Mouse (Mus musculus) limb, embryonic 11.5 days (tissue): ENCODE measurements around the gene Olfr1505. TPM values are rescaled to one million over a fixed set of nuclear protein-coding genes. Genes with fewer than 3 reads are reported as not detected.

Experiments used
- ATAC-seq: fragments of 200-750 bp; cut with Nextera tagmentation; 2 replicates; pipeline ENCODE4 v1.8.0; 2017; ENCODE audit warnings: low read depth; ENCODE audit not compliant: insufficient number of reproducible peaks, low FRiP score, low TSS enrichment
- DNase-seq: peaks from one replicate; pipeline ENCODE4 v3.0.0-alpha.2; 2015; ENCODE audit warnings: low spot score
- H3K27ac ChIP-seq: fragments of 300-500 bp; sonication (generic); replicated peaks from 2 replicates; pipeline ENCODE4 v1.5.1; 2014; ENCODE audit warnings: low read depth, mild to moderate bottlenecking, low read length
- H3K27me3 ChIP-seq: fragments of 300-500 bp; sonication (generic); 2 replicates; pipeline ENCODE4 v1.6.1; 2014; ENCODE audit warnings: mild to moderate bottlenecking, low read length, mixed read lengths; ENCODE audit not compliant: control insufficient read depth, insufficient read depth
- H3K36me3 ChIP-seq: fragments of 300-500 bp; sonication (generic); 2 replicates; pipeline ENCODE4 v1.6.1; 2014; ENCODE audit warnings: mild to moderate bottlenecking, low read length, moderate library complexity, mixed read lengths; ENCODE audit not compliant: control insufficient read depth, insufficient read depth
- H3K4me1 ChIP-seq: fragments of 300-500 bp; sonication (generic); 2 replicates; pipeline ENCODE4 v1.6.1; 2014; ENCODE audit warnings: low read length, mixed read lengths; ENCODE audit not compliant: control insufficient read depth, insufficient read depth
- H3K4me2 ChIP-seq: fragments of 300-500 bp; sonication (generic); 2 replicates; pipeline ENCODE4 v1.6.1; 2014; ENCODE audit warnings: low read depth, mild to moderate bottlenecking, moderate library complexity; ENCODE audit not compliant: severe bottlenecking
- H3K4me3 ChIP-seq: fragments of 300-500 bp; sonication (generic); 2 replicates; pipeline ENCODE4 v1.5.1; 2014; ENCODE audit warnings: low read depth, low read length
- H3K9ac ChIP-seq: fragments of 300-500 bp; sonication (generic); 2 replicates; pipeline ENCODE4 v1.6.1; 2014; ENCODE audit warnings: mild to moderate bottlenecking, low read length
- H3K9me3 ChIP-seq: fragments of 300-500 bp; sonication (generic); 2 replicates; pipeline ENCODE4 v1.6.1; 2016; ENCODE audit warnings: low read length; ENCODE audit not compliant: control insufficient read depth
- WGBS: fragments of 180-500 bp; shearing (Covaris S2); extraction: QIAGEN DNeasy Blood & Tissue Kit; methylation state at CpG from one replicate; pipeline ENCODE4 v1.1.7; 2014; 5-methylcytosine and 5-hydroxymethylcytosine counted together
- polyA plus RNA-seq: library from polyadenylated mRNA; unstranded; fragments of >200 nt; fragmentation: Nextera tagmentation; extraction: Ambion mirVana; gene quantifications from 2 replicates; pipeline ENCODE4 v1.2.1, GENCODE M21; 2014

Gene Olfr1505
- not detected in 2 replicates for polyA plus RNA-seq

- Histone ChIP-seq H3K9me3 (no peaks in the 10 kb centered on the region), H3K4me2 (no peak within 1 kb of the TSS), H3K4me1 (no peaks in the 10 kb centered on the region), H3K27ac (no peak within 1 kb of the TSS), H3K9ac (no peak within 1 kb of the TSS), H3K4me3 (no peak within 1 kb of the TSS), H3K27me3 (no peaks in the 10 kb centered on the region), H3K36me3 (no peaks in the 10 kb centered on the region)
- 83% methylated on average over 2 of the region's 2 CpGs for WGBS
- ATAC-seq: no peak
- no peak for DNase-seq
Measured at GRCm38 (mm10) chr19:13913230-13913629, at the start of gene Olfr1505. TSS of gene Olfr1505 (plus strand) at chr19:13913530.

- 79% methylated on average over 1 of the region's 1 CpGs for WGBS
Measured at GRCm38 (mm10) chr19:13897828-13898227, 15.5 kb upstream of the Olfr1505 start, which contains the start of gene Olfr1504. TSS of gene Olfr1504 (minus strand) at chr19:13897928.

More at GRCm38 (mm10) chr19:13897828-13898227, 15.5 kb upstream of the Olfr1505 start, which contains the start of gene Olfr1504:
- Histone ChIP-seq H3K36me3 (no peaks in the 10 kb centered on the region), H3K4me1 (no peaks in the 10 kb centered on the region), H3K9ac (no peak within 1 kb of the TSS), H3K4me3 (no peak within 1 kb of the TSS), H3K27me3 (no peaks in the 10 kb centered on the region), H3K9me3 (no peaks in the 10 kb centered on the region), H3K4me2 (no peak within 1 kb of the TSS), H3K27ac (no peak within 1 kb of the TSS)
- ATAC-seq (no peak), DNase-seq (no peak)

Other genes starting within 250 kb of the Olfr1505 start
- gene Olfr1491, start 216.3 kb upstream of the Olfr1505 start, polyA plus RNA-seq: not detected in 2 replicates
- not detected in 2 replicates for gene Olfr1493-ps1, start 190.3 kb upstream of the Olfr1505 start, polyA plus RNA-seq
- gene Olfr1494, start 173.8 kb upstream of the Olfr1505 start, polyA plus RNA-seq: not detected in 2 replicates
- not detected in 2 replicates for gene Olfr1495, start 148.9 kb upstream of the Olfr1505 start, polyA plus RNA-seq
- not detected in 2 replicates for gene Olfr1496, start 135.7 kb upstream of the Olfr1505 start, polyA plus RNA-seq
- gene Olfr1497, start 115.3 kb upstream of the Olfr1505 start, polyA plus RNA-seq: not detected in 2 replicates
- not detected in 2 replicates for gene Olfr1499, start 94.1 kb upstream of the Olfr1505 start, polyA plus RNA-seq
- gene Olfr1500, start 83.0 kb upstream of the Olfr1505 start, polyA plus RNA-seq: not detected in 2 replicates
- not detected in 2 replicates for gene Olfr1501, start 62.8 kb upstream of the Olfr1505 start, polyA plus RNA-seq
- not detected in 2 replicates for gene Olfr1502, start 51.7 kb upstream of the Olfr1505 start, polyA plus RNA-seq
- not detected in 2 replicates for gene Olfr1504, start 15.6 kb upstream of the Olfr1505 start, polyA plus RNA-seq